Mouse (Mus musculus) adrenal gland, adult 2 months (tissue): ENCODE results near the gene Fam221a. TPM values are rescaled to one million over a fixed set of nuclear protein-coding genes. Genes with fewer than 3 reads are reported as not detected.
"Not testable (repeated sequence)": the region's sequence is repeated elsewhere in the genome, so short reads cannot be mapped to it uniquely, and the experiment has no call there.

Source experiments
- DNase-seq: peaks from one replicate; pipeline ENCODE4 v3.0.0; 2021
- polyA plus RNA-seq: library from polyadenylated mRNA; depleted of rRNA; stranded (reverse); fragments of >200 nt; gene quantifications from 2 replicates; pipeline ENCODE4 v1.2.3, GENCODE M21; 2012; rRNA removed
- total RNA-seq, 2 experiments: library from RNA; stranded (reverse); gene quantifications; 2 replicates each; pipeline ENCODE4 v1.2.3; 2021

Gene Fam221a
- total and polyA plus RNA-seq, 3 experiments = 0.69 to 2.6 (median 1.7) TPM

DNA sequence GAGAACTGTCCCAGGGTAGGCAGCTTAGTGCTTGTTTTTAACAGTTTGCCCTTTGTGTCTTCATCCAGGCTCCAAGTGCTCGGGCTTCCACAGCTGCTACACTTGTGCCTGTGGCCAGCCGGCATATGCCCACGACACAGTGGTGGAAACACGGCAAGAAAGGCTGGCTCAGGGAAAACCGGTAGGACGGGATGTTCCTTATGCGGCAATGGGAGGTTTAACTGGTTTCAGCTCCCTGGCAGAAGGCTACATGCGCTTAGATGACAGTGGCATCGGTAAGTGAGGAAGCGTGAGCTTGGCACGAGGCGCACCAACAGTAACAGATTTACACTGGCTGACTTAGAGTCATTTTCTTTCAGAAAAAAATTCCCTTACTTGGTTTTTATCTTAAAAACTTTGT lies 10.8 kb downstream of the Fam221a start:
- no peak for DNase-seq

GRCm38 (mm10) chr6:49394276-49394675 lies 26.7 kb downstream of the Fam221a start:
- DNase-seq = no peak

DNA sequence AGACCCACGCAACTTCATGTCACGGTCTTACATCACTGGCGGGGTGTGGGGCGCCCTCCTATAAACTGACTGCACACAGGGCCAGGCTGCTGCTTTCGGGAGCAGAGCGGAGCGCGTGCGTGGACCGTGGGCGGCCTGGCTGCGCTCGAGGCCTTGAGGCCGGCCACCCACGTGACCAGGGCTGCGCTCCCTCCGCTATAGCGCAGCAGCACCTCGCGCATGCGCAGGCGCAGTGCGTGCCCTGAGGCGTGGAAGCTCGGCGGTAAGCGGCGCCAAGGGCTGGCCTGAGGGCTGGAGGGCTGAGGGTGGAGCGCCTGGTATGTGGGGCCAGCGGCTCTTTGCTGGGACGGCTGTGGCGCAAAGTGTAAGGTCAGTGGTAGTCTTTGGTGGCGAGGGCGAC lies 27.8 kb downstream of the Fam221a start, which contains the start of gene Stk31:
Gene Stk31 (plus strand): TSS at position 289 of the 400 bp plus-strand sequence.
- peak; percentile 28 for DNase-seq

DNA sequence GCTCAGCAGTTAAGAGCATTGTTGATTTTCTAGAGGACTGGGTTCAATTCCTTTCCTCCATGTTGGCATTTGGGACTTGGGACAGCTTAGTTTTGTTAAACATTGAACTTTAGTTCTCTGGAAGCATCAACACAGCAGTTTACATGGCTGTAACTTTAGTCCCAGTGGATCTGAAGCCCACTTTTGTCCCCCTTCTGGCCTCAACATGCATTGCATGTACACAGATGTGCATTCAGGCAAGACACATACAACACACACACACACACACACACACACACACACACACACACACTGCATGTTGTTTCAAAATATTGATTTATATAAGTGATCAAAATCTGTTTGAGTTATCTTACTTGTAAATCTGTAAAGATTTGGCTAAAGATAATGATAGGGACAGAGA lies 29.9 kb downstream of the Fam221a start:
- no peak for DNase-seq

- DNase-seq = no peak
Measured at GRCm38 (mm10) chr6:49398365-49398764, 30.8 kb downstream of the Fam221a start.

DNA sequence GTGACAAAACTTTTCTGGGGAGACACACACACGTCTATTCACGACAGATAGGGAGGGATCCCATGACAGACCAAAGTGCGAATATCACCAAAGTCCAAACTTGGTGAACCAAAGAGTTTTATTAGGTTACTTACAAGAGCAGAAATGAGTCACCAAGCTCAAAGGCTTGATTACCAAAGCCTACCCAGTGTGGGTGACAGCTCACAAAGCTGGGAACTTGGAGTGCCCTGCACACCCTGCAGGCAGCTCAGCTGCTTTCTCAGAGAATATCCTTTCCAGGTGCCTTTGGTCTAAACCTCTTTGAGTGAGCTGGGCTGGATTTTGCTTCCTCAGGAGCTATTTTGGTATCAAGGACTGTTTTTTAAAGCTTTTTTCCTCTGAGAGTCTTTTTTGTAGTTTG lies 43.3 kb downstream of the Fam221a start:
- DNase-seq = no peak

GRCm38 (mm10) chr6:49412967-49413366 lies 45.4 kb downstream of the Fam221a start:
- not testable (repeated sequence) for DNase-seq

- no peak for DNase-seq
Measured at GRCm38 (mm10) chr6:49415971-49416370, 48.4 kb downstream of the Fam221a start.

- no peak for DNase-seq
Measured at GRCm38 (mm10) chr6:49437306-49437705, 69.8 kb downstream of the Fam221a start.

Other genes starting within 250 kb of the Fam221a start
- under 1 TPM; 0.17 to 0.20 TPM for gene Igf2bp3, start 152.8 kb upstream of the Fam221a start, total RNA-seq
- gene Igf2bp3, start 152.8 kb upstream of the Fam221a start, polyA plus RNA-seq = 0.02 TPM in 1 of 2 replicates, not detected in the other
- 10 to 100 TPM; 38.5 to 88.4 TPM for gene Tra2a, start 103.7 kb upstream of the Fam221a start, total RNA-seq
- gene Tra2a, start 103.7 kb upstream of the Fam221a start, polyA plus RNA-seq = 15.6 and 17.5 TPM in 2 replicates
- 10 to 100 TPM; 12.9 to 18.8 TPM for gene Ccdc126, start 48.5 kb upstream of the Fam221a start, total RNA-seq
- gene Ccdc126, start 48.5 kb upstream of the Fam221a start, polyA plus RNA-seq = 3.1 and 3.4 TPM in 2 replicates
- under 1 TPM in 1 of 2 experiments, not detected in 1; 0.31 TPM for gene Stk31, start 27.9 kb downstream of the Fam221a start, total RNA-seq
- not detected in 2 replicates for gene Stk31, start 27.9 kb downstream of the Fam221a start, polyA plus RNA-seq